Mouse (Mus musculus) heart, adult 2 months (tissue): ENCODE results near the gene Tlcd1. TPM values are rescaled to one million over a fixed set of nuclear protein-coding genes. Genes with fewer than 3 reads are reported as not detected.

ENCODE experiments used
- DNase-seq, 2 experiments: peaks; one replicate each; pipeline ENCODE4 v3.0.0; 2021
- H3K27ac ChIP-seq: fragments of 200-600 bp; 2 replicates; pipeline ENCODE4 v1.8.1; 2022
- H3K27me3 ChIP-seq: fragments of 200-500 bp; 2 replicates; pipeline ENCODE4 v1.6.1; 2012; ENCODE audit warnings: mild to moderate bottlenecking, low read length, inconsistent platforms, mixed read lengths; ENCODE audit not compliant: control insufficient read depth, insufficient read depth
- H3K36me3 ChIP-seq: fragments of 200-500 bp; 2 replicates; pipeline ENCODE4 v1.6.1; 2012; ENCODE audit warnings: low read length, inconsistent platforms; ENCODE audit not compliant: control insufficient read depth, insufficient read depth
- H3K4me1 ChIP-seq: fragments of 200-500 bp; 2 replicates; pipeline ENCODE4 v1.6.1; 2011; ENCODE audit warnings: low read length; ENCODE audit not compliant: control insufficient read depth, insufficient read depth
- H3K4me3 ChIP-seq: fragments of 200-600 bp; 2 replicates; pipeline ENCODE4 v1.8.1; 2022
- H3K79me2 ChIP-seq: fragments of 200-500 bp; replicated peaks from 2 replicates; pipeline ENCODE4 v1.6.1; 2012; ENCODE audit warnings: mild to moderate bottlenecking, inconsistent platforms, low read length, moderate library complexity, mixed read lengths; ENCODE audit not compliant: control insufficient read depth, insufficient read depth
- H3K9ac ChIP-seq: fragments of 200-500 bp; 2 replicates; pipeline ENCODE4 v1.6.1; 2012; ENCODE audit warnings: low read depth, mild to moderate bottlenecking, control low read depth, inconsistent platforms, low read length, mixed read lengths
- CTCF ChIP-seq: fragments of 200-600 bp; IDR thresholded peaks from 2 replicates; pipeline ENCODE4 v1.8.1; 2022; ENCODE audit warnings: antibody characterized with exemption, mild to moderate bottlenecking, moderate library complexity
- EP300 ChIP-seq: fragments of 200-500 bp; IDR thresholded peaks from 2 replicates; pipeline ENCODE4 v1.6.1; 2011; ENCODE audit warnings: low read depth, low read length, control low read depth; ENCODE audit not compliant: insufficient read depth
- POLR2A ChIP-seq: fragments of 200-500 bp; IDR thresholded peaks from 2 replicates; pipeline ENCODE4 v1.6.1; 2011; ENCODE audit warnings: mild to moderate bottlenecking, low read depth, low read length, control low read depth; ENCODE audit not compliant: insufficient read depth
- WGBS: fragments of 180-500 bp; shearing (Covaris S2); methylation state at CpG from one replicate; pipeline ENCODE4 v1.1.7; 2018; 5-methylcytosine and 5-hydroxymethylcytosine counted together
- intact Hi-C: fragments of 180-260 bp; cut with DNase I; formaldehyde crosslinking; loops from one replicate; pipeline ENCODE4 v1.15.1; 2025
- polyA plus RNA-seq: library from polyadenylated mRNA; depleted of rRNA; stranded (reverse); fragments of >200 nt; gene quantifications from 2 replicates; pipeline ENCODE4 v1.2.3, GENCODE M21; 2012
- total RNA-seq, 2 experiments: library from RNA; stranded (reverse); gene quantifications; 2 replicates each; pipeline ENCODE4 v1.2.3; 2021

Gene Tlcd1
- total and polyA plus RNA-seq, 3 experiments = 5.4 to 17.3 (median 5.7) TPM

- intact Hi-C loops = no loop called here
- H3K9ac ChIP-seq = no peak overlapping the region
- H3K27ac ChIP-seq = no peak overlapping the region
- H3K36me3 ChIP-seq = peaks cover 3% of the 10 kb centered on the region; the same call in 1 of the 2 replicates
- H3K79me2 ChIP-seq = no peaks in the 10 kb centered on the region
- no peak overlapping the region for H3K4me3 ChIP-seq
- no peaks in the 10 kb centered on the region for H3K27me3 ChIP-seq
- H3K4me1 ChIP-seq = peaks cover 5% of the 10 kb centered on the region
- TF ChIP-seq POLR2A = no peak
- no peak for DNase-seq
- WGBS = 79% methylated on average over 6 of the region's 6 CpGs
These were observed 20.3 kb upstream of the Tlcd1 start for GRCm38 (mm10) chr11:78156156-78156699.

- Histone ChIP-seq H3K4me3 (no peak overlapping the region), H3K27me3 (no peaks in the 10 kb centered on the region), H3K9ac (no peak overlapping the region), H3K36me3 (no peaks in the 10 kb centered on the region), H3K27ac (no peak overlapping the region), H3K4me1 (peaks cover 3% of the 10 kb centered on the region; the same call in 1 of the 2 replicates), H3K79me2 (no peaks in the 10 kb centered on the region)
- 16% methylated on average over 2 of the region's 2 CpGs for WGBS
- peak; percentile 59 to 75 for DNase-seq
- TF ChIP-seq EP300 (peak; percentile 92), CTCF (no peak; the same call in 1 of the 2 replicates)
- intact Hi-C loops = loop anchor here (1.0 kb wide), 1 partner anchor 18 kb away; no protein-coding TSS in a partner anchor
These were observed 17.4 kb upstream of the Tlcd1 start for GRCm38 (mm10) chr11:78159096-78159495.

DNA sequence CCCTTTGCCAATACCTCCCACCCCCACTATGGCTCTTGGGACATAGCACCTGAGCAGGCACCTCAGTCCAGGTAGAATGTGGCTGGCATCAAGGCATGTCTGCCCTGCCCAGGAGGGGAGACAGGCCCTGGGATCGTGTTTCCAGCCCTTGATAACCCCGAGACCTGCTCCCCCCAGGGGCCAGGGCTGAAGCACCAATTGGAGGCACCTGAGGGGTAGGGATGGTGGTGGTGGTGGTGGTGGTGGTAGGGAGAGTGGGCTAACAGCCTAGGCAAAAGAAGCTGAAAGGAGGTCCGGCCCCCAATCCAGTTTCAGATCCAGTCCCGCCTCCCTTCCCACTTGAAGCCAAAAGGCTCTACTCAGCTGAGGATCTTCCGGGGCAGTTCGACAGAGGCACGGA lies 17.0 kb upstream of the Tlcd1 start:
- Histone ChIP-seq H3K27ac (no peak overlapping the region), H3K4me1 (peaks cover 3% of the 10 kb centered on the region; the same call in 1 of the 2 replicates), H3K9ac (no peak overlapping the region), H3K27me3 (no peaks in the 10 kb centered on the region), H3K36me3 (no peaks in the 10 kb centered on the region), H3K79me2 (no peaks in the 10 kb centered on the region), H3K4me3 (no peak overlapping the region)
- 71% methylated on average over 7 of the region's 7 CpGs for WGBS
- DNase-seq = no peak
- intact Hi-C loops = loop anchor here (1.0 kb wide), 1 partner anchor 18 kb away; no protein-coding TSS in a partner anchor
- TF ChIP-seq EP300 = no peak
- TF ChIP-seq POLR2A = no peak
- TF ChIP-seq CTCF = no peak

GRCm38 (mm10) chr11:78160171-78160570 lies 16.3 kb upstream of the Tlcd1 start:
- no peak overlapping the region for H3K9ac ChIP-seq

GRCm38 (mm10) chr11:78160675-78161074 lies 15.8 kb upstream of the Tlcd1 start:
- H3K9ac ChIP-seq = no peak overlapping the region
- intact Hi-C loops = no loop called here
- DNase-seq = no peak
- H3K27ac ChIP-seq = no peak overlapping the region
- H3K36me3 ChIP-seq = no peaks in the 10 kb centered on the region
- H3K27me3 ChIP-seq = no peaks in the 10 kb centered on the region
- H3K79me2 ChIP-seq = no peaks in the 10 kb centered on the region
- H3K4me3 ChIP-seq = no peak overlapping the region
- peaks cover 3% of the 10 kb centered on the region; the same call in 1 of the 2 replicates for H3K4me1 ChIP-seq
- WGBS = 87% methylated on average over 3 of the region's 3 CpGs
- no peak for TF ChIP-seq CTCF
- no peak for TF ChIP-seq POLR2A
- TF ChIP-seq EP300 = no peak

More at GRCm38 (mm10) chr11:78160171-78160570, 16.3 kb upstream of the Tlcd1 start:
- no peak for TF ChIP-seq EP300
- no peak for TF ChIP-seq CTCF
- no peak for TF ChIP-seq POLR2A
- Histone ChIP-seq H3K4me3 (no peak overlapping the region), H3K27ac (no peak overlapping the region), H3K36me3 (no peaks in the 10 kb centered on the region), H3K4me1 (peaks cover 3% of the 10 kb centered on the region; the same call in 1 of the 2 replicates), H3K79me2 (no peaks in the 10 kb centered on the region), H3K27me3 (no peaks in the 10 kb centered on the region)
- intact Hi-C loops = no loop called here
- DNase-seq = no peak
- 85% methylated on average over 18 of the region's 18 CpGs for WGBS

- no peak for DNase-seq
- Histone ChIP-seq H3K4me1 (peaks cover 3% of the 10 kb centered on the region; the same call in 1 of the 2 replicates), H3K79me2 (no peaks in the 10 kb centered on the region), H3K9ac (no peak overlapping the region), H3K27me3 (no peaks in the 10 kb centered on the region), H3K36me3 (no peaks in the 10 kb centered on the region), H3K4me3 (no peak overlapping the region), H3K27ac (no peak overlapping the region)
- intact Hi-C loops = no loop called here
- no peak for TF ChIP-seq CTCF
- TF ChIP-seq EP300 = no peak
- no peak for TF ChIP-seq POLR2A
- 85% methylated on average over 14 of the region's 14 CpGs for WGBS
These were observed 15.3 kb upstream of the Tlcd1 start for GRCm38 (mm10) chr11:78161169-78161568.
